Mouse (Mus musculus): ENCODE measurements around the gene Tulp4. TPM values are rescaled to one million over a fixed set of nuclear protein-coding genes. Genes with fewer than 3 reads are reported as not detected.

Gene Tulp4
- polyA plus RNA-seq, 1 experiment from 2014 or later = 37.0 TPM

DNA sequence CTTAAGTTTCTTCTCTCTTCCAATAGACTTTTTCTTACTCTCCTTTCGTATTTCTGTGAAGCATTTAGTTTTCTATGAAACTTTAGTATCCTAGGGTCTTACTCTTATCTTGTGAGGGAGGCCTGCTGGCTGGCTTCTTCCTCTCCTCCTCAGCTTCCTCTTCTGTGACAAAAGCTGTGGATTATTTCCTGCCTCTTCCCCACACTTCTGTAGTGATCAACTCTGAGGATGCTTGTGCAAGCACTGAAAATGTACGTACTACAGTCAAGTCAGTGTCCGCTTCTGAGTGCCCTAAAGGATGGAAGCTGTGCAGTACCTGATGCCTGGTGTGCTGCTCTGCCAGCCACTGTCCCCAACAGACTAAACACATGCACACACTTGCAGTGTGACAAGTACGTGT, 80.4 kb downstream of the Tulp4 start:
- H3K36me3 ChIP-seq (ENCODE audit: control insufficient read depth, insufficient read depth) = peaks cover 34% of the 10 kb centered on the region
- TF ChIP-seq CTCF (IDR thresholded peaks at IDR 0.05; ENCODE audit: low read depth) = no peak
- no peaks in the 10 kb centered on the region for H3K27me3 ChIP-seq (replicated peaks; ENCODE audit: control insufficient read depth, insufficient read depth, low read length)
- no peak overlapping the region for H3K4me3 ChIP-seq (ENCODE audit: low read depth, low read length)
- ATAC-seq = no peak
- no peaks in the 10 kb centered on the region for H3K4me1 ChIP-seq (replicated peaks; ENCODE audit: control insufficient read depth, insufficient read depth, low read length)
- no peak overlapping the region for H3K9ac ChIP-seq (ENCODE audit: low read depth, low read length)
- H3K9me3 ChIP-seq (ENCODE audit: control insufficient read depth) = no peaks in the 10 kb centered on the region
- no peak overlapping the region for H3K4me2 ChIP-seq (replicated peaks; ENCODE audit: low read depth)
- H3K27ac ChIP-seq (ENCODE audit: low read depth, low read length) = no peak overlapping the region
- WGBS = 94% methylated on average over 4 of the region's 4 CpGs

DNA sequence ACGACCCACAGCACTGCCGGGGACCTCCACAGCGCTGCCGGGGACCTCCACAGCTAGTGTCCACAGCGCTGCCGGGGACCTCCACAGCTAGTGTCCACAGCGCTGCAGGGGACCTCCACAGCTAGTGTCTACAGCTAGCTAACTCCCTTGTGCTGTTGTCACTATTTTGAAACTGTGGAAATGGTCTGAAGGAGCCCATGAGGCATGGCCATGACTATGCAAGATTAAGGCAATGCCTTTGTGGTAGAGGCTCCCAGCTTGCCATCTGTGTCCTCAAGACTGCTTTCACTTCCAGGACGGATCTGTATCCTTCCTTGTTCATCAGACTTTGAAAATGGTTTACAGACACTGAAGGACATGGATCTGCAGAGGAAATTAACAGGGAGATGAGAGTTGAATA, 80.9 kb downstream of the Tulp4 start:
- ATAC-seq = no peak
- TF ChIP-seq CTCF (IDR thresholded peaks at IDR 0.05; ENCODE audit: low read depth) = no peak
- Histone ChIP-seq H3K9ac (ENCODE audit: low read depth, low read length) (no peak overlapping the region), H3K4me1 (replicated peaks; ENCODE audit: control insufficient read depth, insufficient read depth, low read length) (no peaks in the 10 kb centered on the region), H3K36me3 (ENCODE audit: control insufficient read depth, insufficient read depth) (peaks cover 39% of the 10 kb centered on the region), H3K9me3 (ENCODE audit: control insufficient read depth) (no peaks in the 10 kb centered on the region), H3K27ac (ENCODE audit: low read depth, low read length) (no peak overlapping the region), H3K4me3 (ENCODE audit: low read depth, low read length) (no peak overlapping the region), H3K27me3 (replicated peaks; ENCODE audit: control insufficient read depth, insufficient read depth, low read length) (no peaks in the 10 kb centered on the region), H3K4me2 (replicated peaks; ENCODE audit: low read depth) (no peak overlapping the region)
- 93% methylated on average over 8 of the region's 8 CpGs for WGBS

DNA sequence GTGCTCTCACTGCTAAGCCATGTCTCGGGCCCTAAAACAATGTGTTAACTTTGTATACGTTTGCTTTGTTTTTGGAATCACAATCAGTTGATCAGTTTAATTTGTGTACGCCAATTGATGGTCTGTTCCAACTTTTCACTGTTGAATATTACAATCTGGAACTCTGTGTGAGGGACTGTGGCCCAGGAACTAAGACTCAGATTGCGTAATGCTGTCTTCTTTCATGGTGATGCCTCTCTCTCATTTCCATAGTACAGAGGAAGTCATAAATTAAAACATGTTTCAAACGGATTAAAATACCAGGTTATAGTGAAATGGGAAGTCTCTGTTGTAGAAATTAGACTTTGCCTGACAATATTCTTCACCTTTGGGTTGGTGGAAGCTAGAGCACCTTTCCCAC, 83.0 kb downstream of the Tulp4 start:
- no peak overlapping the region for H3K27ac ChIP-seq (ENCODE audit: low read depth, low read length)
- H3K36me3 ChIP-seq (ENCODE audit: control insufficient read depth, insufficient read depth) = peaks cover 52% of the 10 kb centered on the region
- no peaks in the 10 kb centered on the region for H3K4me1 ChIP-seq (replicated peaks; ENCODE audit: control insufficient read depth, insufficient read depth, low read length)
- 72% methylated on average over 5 of the region's 5 CpGs for WGBS
- no peaks in the 10 kb centered on the region for H3K27me3 ChIP-seq (replicated peaks; ENCODE audit: control insufficient read depth, insufficient read depth, low read length)
- no peaks in the 10 kb centered on the region for H3K9me3 ChIP-seq (ENCODE audit: control insufficient read depth)
- H3K4me2 ChIP-seq (replicated peaks; ENCODE audit: low read depth) = no peak overlapping the region
- no peak for ATAC-seq
- TF ChIP-seq CTCF (IDR thresholded peaks at IDR 0.05; ENCODE audit: low read depth) = no peak
- no peak overlapping the region for H3K4me3 ChIP-seq (ENCODE audit: low read depth, low read length)
- H3K9ac ChIP-seq (ENCODE audit: low read depth, low read length) = no peak overlapping the region

DNA sequence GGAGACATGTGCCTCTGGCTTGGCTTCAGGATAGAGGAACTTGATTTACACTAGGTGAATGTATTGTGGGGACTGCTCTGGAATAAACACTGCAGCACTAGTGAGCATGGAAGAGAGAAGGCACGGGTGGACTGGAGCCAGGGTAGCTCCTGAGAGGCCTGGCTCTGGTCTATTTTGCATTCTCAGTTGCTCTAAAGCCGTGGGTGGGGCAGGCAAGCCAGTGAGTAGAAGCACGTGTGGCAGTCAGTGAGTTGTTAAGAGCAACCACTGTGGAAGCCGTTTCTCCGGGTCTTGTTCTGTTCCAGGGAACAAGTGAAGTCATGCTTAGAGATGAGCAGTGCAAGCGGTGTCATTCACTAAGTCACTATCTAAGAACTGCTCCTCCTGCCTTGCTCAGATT, 86.0 kb downstream of the Tulp4 start:
- 77% methylated on average over 6 of the region's 6 CpGs for WGBS
- no peak overlapping the region for H3K4me3 ChIP-seq (ENCODE audit: low read depth, low read length)
- H3K9me3 ChIP-seq (ENCODE audit: control insufficient read depth) = no peaks in the 10 kb centered on the region
- ATAC-seq = no peak
- no peak overlapping the region for H3K4me2 ChIP-seq (replicated peaks; ENCODE audit: low read depth)
- peaks cover 44% of the 10 kb centered on the region for H3K36me3 ChIP-seq (ENCODE audit: control insufficient read depth, insufficient read depth)
- H3K27me3 ChIP-seq (replicated peaks; ENCODE audit: control insufficient read depth, insufficient read depth, low read length) = no peaks in the 10 kb centered on the region
- no peaks in the 10 kb centered on the region for H3K4me1 ChIP-seq (replicated peaks; ENCODE audit: control insufficient read depth, insufficient read depth, low read length)
- H3K27ac ChIP-seq (ENCODE audit: low read depth, low read length) = no peak overlapping the region
- no peak for TF ChIP-seq CTCF (IDR thresholded peaks at IDR 0.05; ENCODE audit: low read depth)
- no peak overlapping the region for H3K9ac ChIP-seq (ENCODE audit: low read depth, low read length)

DNA sequence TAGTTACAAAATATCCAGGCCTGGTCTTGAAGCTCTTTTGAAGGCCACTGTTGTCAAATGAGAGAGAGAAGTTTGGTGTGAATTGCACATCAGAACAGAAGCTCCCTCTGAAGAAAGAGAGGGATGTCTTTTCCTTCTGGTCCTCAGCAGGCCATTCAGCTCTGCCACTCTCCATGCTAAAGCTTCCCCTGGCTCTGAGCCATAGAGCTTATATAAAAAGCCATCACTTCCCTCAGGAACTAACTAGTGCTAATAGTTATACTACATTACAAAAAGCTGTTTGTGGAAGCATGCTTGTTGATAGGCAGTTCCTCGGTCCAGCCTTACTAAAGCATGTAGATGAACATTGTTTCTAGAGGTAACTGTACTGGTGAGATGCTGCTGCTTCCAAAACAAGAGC, 89.2 kb downstream of the Tulp4 start:
- H3K36me3 ChIP-seq (ENCODE audit: control insufficient read depth, insufficient read depth) = peaks cover 40% of the 10 kb centered on the region
- no peak overlapping the region for H3K4me3 ChIP-seq (ENCODE audit: low read depth, low read length)
- H3K27ac ChIP-seq (ENCODE audit: low read depth, low read length) = no peak overlapping the region
- no peaks in the 10 kb centered on the region for H3K4me1 ChIP-seq (replicated peaks; ENCODE audit: control insufficient read depth, insufficient read depth, low read length)
- no peaks in the 10 kb centered on the region for H3K27me3 ChIP-seq (replicated peaks; ENCODE audit: control insufficient read depth, insufficient read depth, low read length)
- H3K9ac ChIP-seq (ENCODE audit: low read depth, low read length) = no peak overlapping the region
- H3K9me3 ChIP-seq (ENCODE audit: control insufficient read depth) = no peaks in the 10 kb centered on the region
- 89% methylated on average over 1 of the region's 1 CpGs for WGBS
- H3K4me2 ChIP-seq (replicated peaks; ENCODE audit: low read depth) = no peak overlapping the region
- ATAC-seq = no peak
- no peak for TF ChIP-seq CTCF (IDR thresholded peaks at IDR 0.05; ENCODE audit: low read depth)

DNA sequence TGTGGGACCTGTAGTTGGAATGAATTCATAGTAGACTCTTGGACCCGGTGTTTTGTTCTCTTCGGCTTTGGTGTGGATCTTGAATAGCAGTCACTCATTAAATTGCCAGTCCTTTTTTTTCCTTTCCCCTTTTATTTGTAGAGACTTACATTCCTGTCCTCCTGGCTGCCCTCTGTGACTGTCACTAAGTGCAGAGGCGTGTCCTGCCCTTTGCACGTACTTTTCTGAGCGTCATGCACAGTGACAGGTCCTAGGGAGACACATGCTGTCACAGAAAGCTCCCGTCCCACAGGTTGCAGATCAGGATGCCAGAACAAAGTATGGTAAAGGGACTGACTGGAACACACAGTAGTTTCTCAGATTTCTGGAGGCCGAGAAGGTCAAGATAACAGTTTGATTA, 91.3 kb downstream of the Tulp4 start:
- ATAC-seq = no peak
- TF ChIP-seq CTCF (IDR thresholded peaks at IDR 0.05; ENCODE audit: low read depth) = no peak
- Histone ChIP-seq H3K27ac (ENCODE audit: low read depth, low read length) (no peak overlapping the region), H3K9me3 (ENCODE audit: control insufficient read depth) (no peaks in the 10 kb centered on the region), H3K4me1 (replicated peaks; ENCODE audit: control insufficient read depth, insufficient read depth, low read length) (no peaks in the 10 kb centered on the region), H3K27me3 (replicated peaks; ENCODE audit: control insufficient read depth, insufficient read depth, low read length) (no peaks in the 10 kb centered on the region), H3K36me3 (ENCODE audit: control insufficient read depth, insufficient read depth) (peaks cover 43% of the 10 kb centered on the region), H3K9ac (ENCODE audit: low read depth, low read length) (no peak overlapping the region), H3K4me2 (replicated peaks; ENCODE audit: low read depth) (no peak overlapping the region), H3K4me3 (ENCODE audit: low read depth, low read length) (no peak overlapping the region)
- WGBS = 45% methylated on average over 7 of the region's 7 CpGs

DNA sequence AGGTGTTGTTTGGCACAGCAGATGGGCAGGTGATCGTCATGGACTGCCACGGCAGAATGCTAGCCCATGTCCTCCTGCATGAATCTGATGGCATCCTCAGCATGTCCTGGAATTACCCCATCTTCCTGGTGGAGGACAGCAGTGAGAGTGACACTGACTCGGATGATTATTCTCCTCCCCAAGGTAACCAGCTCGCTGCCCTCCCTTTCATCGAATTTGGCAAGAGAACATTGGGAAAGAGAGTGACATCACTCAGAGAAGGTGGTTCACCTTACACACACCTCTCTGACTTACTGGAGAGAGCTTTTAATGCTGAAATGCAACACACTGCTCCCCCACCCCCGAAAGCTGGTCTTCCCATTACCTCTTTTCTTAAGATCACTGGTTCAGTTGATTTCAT, 92.4 kb downstream of the Tulp4 start:
- no peaks in the 10 kb centered on the region for H3K27me3 ChIP-seq (replicated peaks; ENCODE audit: control insufficient read depth, insufficient read depth, low read length)
- 91% methylated on average over 6 of the region's 6 CpGs for WGBS
- no peak overlapping the region for H3K9ac ChIP-seq (ENCODE audit: low read depth, low read length)
- no peak overlapping the region for H3K27ac ChIP-seq (ENCODE audit: low read depth, low read length)
- H3K4me1 ChIP-seq (replicated peaks; ENCODE audit: control insufficient read depth, insufficient read depth, low read length) = no peaks in the 10 kb centered on the region
- ATAC-seq = no peak
- TF ChIP-seq CTCF (IDR thresholded peaks at IDR 0.05; ENCODE audit: low read depth) = no peak
- H3K4me3 ChIP-seq (ENCODE audit: low read depth, low read length) = no peak overlapping the region
- H3K4me2 ChIP-seq (replicated peaks; ENCODE audit: low read depth) = no peak overlapping the region
- no peaks in the 10 kb centered on the region for H3K9me3 ChIP-seq (ENCODE audit: control insufficient read depth)
- peaks cover 38% of the 10 kb centered on the region for H3K36me3 ChIP-seq (ENCODE audit: control insufficient read depth, insufficient read depth)

All from intestine, postnatal 0 days (tissue).